Mouse (Mus musculus) liver, adult 2 months (tissue): ENCODE results near the gene A830031A19Rik.

Source experiments
- CTCF ChIP-seq: fragments of 200-500 bp; IDR thresholded peaks from 2 replicates; pipeline ENCODE4 v1.5.1; 2011; ENCODE audit warnings: low read depth, low read length, control low read depth
- POLR2A ChIP-seq: fragments of 200-500 bp; IDR thresholded peaks from 2 replicates; pipeline ENCODE4 v1.6.1; 2011; ENCODE audit warnings: low read length, control low read depth; ENCODE audit not compliant: insufficient read depth; ENCODE audit errors: extremely low read depth

DNA sequence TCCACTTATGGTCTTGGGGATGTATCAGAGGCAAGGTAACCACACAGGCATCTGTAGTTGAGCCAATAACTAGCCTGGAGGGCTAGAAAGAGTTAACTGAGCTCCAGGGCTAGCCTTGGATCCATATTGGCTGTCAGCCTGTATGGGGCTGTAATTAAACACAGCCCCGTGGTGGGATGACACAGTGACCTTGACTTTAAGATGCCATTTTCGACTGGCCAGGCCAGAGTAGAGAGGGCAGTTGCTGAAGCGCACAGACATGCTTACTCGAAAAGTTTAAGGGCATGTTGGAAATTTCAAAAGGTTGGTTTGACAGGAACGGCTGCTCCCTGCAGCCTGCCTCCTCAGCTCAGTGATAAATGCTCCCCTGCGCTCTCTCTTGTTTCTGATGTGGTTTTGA, 11.1 kb upstream of the A830031A19Rik start:
- TF ChIP-seq POLR2A (no peak), CTCF (no peak)
